Mouse (Mus musculus) spleen, adult 10 weeks (tissue): ENCODE data around the gene Hps6. TPM values are rescaled to one million over a fixed set of nuclear protein-coding genes. Genes with fewer than 3 reads are reported as not detected.

ENCODE experiments used
- polyA plus RNA-seq: library from polyadenylated mRNA; stranded (reverse); fragments of 350-450 nt; fragmentation: Illumina TruSeq; extraction: RNeasy Lipid Tissue Mini Kit (QIAGEN cat#74804); gene quantifications from one replicate; pipeline ENCODE4 v1.2.3, GENCODE M21; 2015; ENCODE audit warnings: low replicate concordance; ENCODE audit not compliant: insufficient read depth

The Hps6 gene
- 2.4 TPM for polyA plus RNA-seq

GRCm38 (mm10) chr19:46003371-46004226, at the start of gene Hps6:
TSS of gene Hps6 (plus strand) at chr19:46003508.

GRCm38 (mm10) chr19:45997785-45998693, 5.3 kb upstream of the Hps6 start, which contains the start of gene Armh3:
TSS of gene Armh3 (minus strand) at chr19:45998488.

GRCm38 (mm10) chr19:46044271-46044992, 41.1 kb downstream of the Hps6 start, which contains the start of gene Pprc1:
TSS of gene Pprc1 (plus strand) at chr19:46044886.

GRCm38 (mm10) chr19:46044993-46045695, 41.8 kb downstream of the Hps6 start, which contains the start of gene Ldb1:
TSS of gene Ldb1 (minus strand) at chr19:46045214.

Other genes with a start within 250 kb of the Hps6 start
- 206 TPM for gene Mgea5, start 219.7 kb upstream of the Hps6 start, polyA plus RNA-seq
- gene Kcnip2, start 187.4 kb upstream of the Hps6 start, polyA plus RNA-seq, result 1.4 TPM
- gene Armh3, start 5.0 kb upstream of the Hps6 start, polyA plus RNA-seq, result 13.0 TPM
- 43.4 TPM for gene Pprc1, start 41.4 kb downstream of the Hps6 start, polyA plus RNA-seq
- gene Ldb1, start 41.7 kb downstream of the Hps6 start, polyA plus RNA-seq, result 122 TPM
- gene Nolc1, start 72.4 kb downstream of the Hps6 start, polyA plus RNA-seq, result 44.7 TPM
- gene Elovl3, start 128.4 kb downstream of the Hps6 start, polyA plus RNA-seq, result not detected
- gene Pitx3, start 144.8 kb downstream of the Hps6 start, polyA plus RNA-seq, result not detected
- gene Gbf1, start 149.0 kb downstream of the Hps6 start, polyA plus RNA-seq, result 39.1 TPM